Mouse (Mus musculus) ES-E14 (cell line): ENCODE measurements around the gene 1700069L16Rik.

Experiments
- CHD2 ChIP-seq: IDR thresholded peaks from 2 replicates; pipeline ENCODE4 v1.6.1; 2014; ENCODE audit warnings: mild to moderate bottlenecking, low read depth, low read length, inconsistent platforms
- MAFK ChIP-seq: IDR thresholded peaks from 2 replicates; pipeline ENCODE4 v1.6.1; 2014; ENCODE audit warnings: mild to moderate bottlenecking, low read depth, low read length, inconsistent platforms; ENCODE audit not compliant: insufficient read depth

GRCm38 (mm10) chr5:113683246-113683645 is 41.3 kb downstream of the 1700069L16Rik start:
- TF ChIP-seq MAFK (no peak), CHD2 (no peak)
